Mouse (Mus musculus) T-cell, adult 66 days (primary cell): Measurements from ENCODE around the gene Nap1l5. TPM values are rescaled to one million over a fixed set of nuclear protein-coding genes. Genes with fewer than 3 reads are reported as not detected.

Experiments
- total RNA-seq, 2 experiments: library from RNA; stranded (reverse); gene quantifications; 3 replicates in 1 of 2; 4 replicates in 1 of 2; pipeline ENCODE4 v1.2.4; 2023

The Nap1l5 gene
- total RNA-seq, result under 1 TPM; 0.35 to 0.62 TPM

DNA sequence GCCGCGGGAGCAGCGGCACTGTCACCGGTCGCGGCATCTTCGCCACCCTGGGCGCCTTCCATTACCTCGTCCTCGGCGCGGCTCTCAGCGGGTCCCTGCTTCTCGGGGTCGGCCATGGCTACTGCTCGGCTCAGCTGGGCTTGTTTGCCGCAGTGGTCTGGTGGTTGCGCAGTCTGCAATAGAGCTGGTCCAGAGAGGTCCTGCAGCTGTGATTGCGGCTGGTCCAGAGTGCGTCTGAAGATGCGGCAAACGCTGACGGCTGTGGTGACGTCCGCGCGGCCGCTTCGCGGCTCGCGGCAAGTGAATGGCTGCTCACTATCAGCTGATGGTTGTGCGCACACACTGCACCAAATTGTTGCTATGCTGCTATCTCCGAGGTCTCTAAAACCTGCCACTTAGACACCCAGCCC is at the start of gene Nap1l5:
TSS of gene Nap1l5 (minus strand) at position 225 of the 410 bp plus-strand sequence.

Other genes with a start within 250 kb of the Nap1l5 start
- gene Herc3, start 75.6 kb downstream of the Nap1l5 start, total RNA-seq, result 100 to 1,000 TPM; 218 to 236 TPM
- not detected for gene Fam13a, start 117.5 kb upstream of the Nap1l5 start, total RNA-seq